ENCODE assay signal across 20 mouse cellular contexts in the genomic region with DNA sequence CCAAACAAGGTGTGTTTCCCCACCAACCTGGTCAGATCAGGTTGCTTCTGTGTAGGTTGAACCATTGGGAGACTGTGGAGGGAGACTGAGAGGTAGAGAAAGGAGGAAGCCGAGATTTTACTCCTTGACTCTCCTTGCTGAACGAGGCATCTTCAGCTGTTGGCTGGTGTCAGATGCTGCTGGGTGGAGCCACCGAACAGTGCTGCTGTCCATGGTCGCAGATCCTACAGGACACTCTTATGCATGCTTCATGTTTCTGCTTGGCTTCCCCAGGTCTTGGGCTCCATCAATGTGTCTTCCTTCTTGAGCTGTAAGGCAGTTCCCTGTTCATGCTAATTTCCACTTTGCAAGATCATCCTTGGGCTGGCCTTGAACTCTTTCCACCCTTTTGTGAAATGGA.
"Had no signal": no experiment of that assay in that cellular context is flagged by ENCODE, and none has a peak within 500 bp of the region (broad histone marks: within the 10 kb centered on the region; RNA-seq: fewer than 3 reads in every experiment).

No protein-coding gene starts in this region.

- H3K9ac ChIP-seq: intestine, embryonic 15.5 days; limb, embryonic 12.5 days; limb, embryonic 15.5 days; liver, embryonic 14.5 days; liver, postnatal 0 days; neural tube, embryonic 13.5 days; stomach, embryonic 15.5 days had no signal

- H3K36me3 ChIP-seq: intestine, embryonic 15.5 days; limb, embryonic 12.5 days; limb, embryonic 15.5 days; neural tube, embryonic 13.5 days; stomach, embryonic 15.5 days had no signal

- DNase-seq: kidney, adult 18-20 months; kidney, adult 9 months; kidney, postnatal 14 days; layer of hippocampus, adult 9-11 months; liver, postnatal 0 days; lung, postnatal 14 days; lung, postnatal 4 days; midbrain, embryonic 14.5 days; retina, postnatal 1 day; right cerebral cortex, postnatal 25 days; spleen, adult 18-20 months; thymus, postnatal 36 days had no signal

- ATAC-seq: intestine, embryonic 15.5 days; liver, postnatal 0 days had no signal

- H3K4me3 ChIP-seq: intestine, embryonic 15.5 days; layer of hippocampus, adult 2 months; limb, embryonic 12.5 days; limb, embryonic 15.5 days; neural tube, embryonic 13.5 days; stomach, embryonic 15.5 days had no signal

- H3K4me1 ChIP-seq: intestine, embryonic 15.5 days; limb, embryonic 15.5 days; stomach, embryonic 15.5 days had no signal

- H3K4me2 ChIP-seq: intestine, embryonic 15.5 days; limb, embryonic 12.5 days; limb, embryonic 15.5 days; liver, embryonic 11.5 days; neural tube, embryonic 13.5 days; stomach, embryonic 15.5 days had no signal

- H3K9me3 ChIP-seq: intestine, embryonic 15.5 days; limb, embryonic 12.5 days; limb, embryonic 15.5 days; neural tube, embryonic 13.5 days; stomach, embryonic 15.5 days had no signal

- H3K27ac ChIP-seq: intestine, embryonic 15.5 days; layer of hippocampus, adult 2 months; limb, embryonic 12.5 days; limb, embryonic 15.5 days; liver, embryonic 14.5 days; neural tube, embryonic 13.5 days; stomach, embryonic 15.5 days had no signal

- H3K27me3 ChIP-seq: intestine, embryonic 15.5 days; neural tube, embryonic 13.5 days; stomach, embryonic 15.5 days had no signal
